Mouse (Mus musculus): Measurements from ENCODE around the gene Crispld2.

Gene Crispld2

DNA sequence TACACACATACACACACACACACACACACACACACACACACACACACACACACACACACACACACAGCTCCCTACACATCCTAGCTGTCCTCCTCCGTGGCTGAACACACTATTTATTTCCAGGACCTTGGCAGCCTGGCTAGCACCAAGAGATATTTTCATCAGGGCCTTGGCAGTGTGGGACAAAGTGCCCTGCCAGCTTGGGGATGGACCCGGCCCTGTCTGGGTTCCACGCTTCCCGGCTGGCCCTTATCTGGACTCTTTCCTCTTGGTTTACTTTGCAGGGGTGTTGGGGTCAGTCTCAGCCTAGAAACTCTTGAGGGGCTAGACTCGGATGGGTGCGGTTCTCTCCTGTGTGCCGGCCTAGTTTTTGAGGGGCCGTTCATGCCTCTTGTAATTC is 8.2 kb downstream of the Crispld2 start:
- DNase-seq (ENCODE audit: low spot score in 2 of 2): no peak

DNA sequence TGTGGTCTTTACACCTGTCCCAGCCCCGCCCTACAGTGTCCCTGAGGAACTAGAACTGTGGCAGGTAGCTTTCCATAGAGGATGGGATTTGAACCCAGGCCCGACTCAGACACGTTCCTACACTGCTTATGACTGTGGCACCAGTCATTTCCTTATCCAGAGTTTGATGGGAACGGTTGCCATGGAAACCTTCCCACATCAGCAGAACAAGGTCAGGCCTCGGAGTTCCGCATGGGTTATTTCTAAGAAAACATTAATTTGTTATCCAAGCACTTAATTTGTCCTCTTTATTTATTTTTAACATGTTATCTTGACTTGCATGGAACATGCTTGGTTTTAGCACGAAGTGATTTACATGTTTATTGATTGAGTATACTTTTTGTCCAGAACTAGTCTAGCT is 9.5 kb downstream of the Crispld2 start:
- DNase-seq (ENCODE audit: low spot score in 2 of 2): no peak

DNA sequence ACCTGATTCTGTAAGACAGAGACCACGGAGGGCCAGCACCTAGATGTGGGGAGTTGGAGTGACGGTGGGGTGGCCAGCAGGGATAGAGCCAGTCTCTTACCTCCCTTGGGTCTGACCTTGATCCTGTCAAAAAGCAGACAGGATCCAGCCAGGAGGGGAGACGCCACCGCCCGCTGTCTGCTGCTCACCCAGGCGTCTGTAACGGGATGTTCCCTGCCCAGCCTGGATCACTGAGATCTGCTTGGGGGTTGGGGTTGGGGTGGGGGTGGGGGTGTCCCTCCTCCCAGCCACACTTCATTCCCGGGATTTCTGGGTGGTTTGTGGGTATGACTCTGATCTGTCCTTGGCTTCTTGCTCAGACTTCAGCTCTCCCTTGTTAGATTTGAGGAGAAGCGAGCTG is 10.1 kb downstream of the Crispld2 start:
- DNase-seq (ENCODE audit: low spot score in 2 of 2): no peak

DNA sequence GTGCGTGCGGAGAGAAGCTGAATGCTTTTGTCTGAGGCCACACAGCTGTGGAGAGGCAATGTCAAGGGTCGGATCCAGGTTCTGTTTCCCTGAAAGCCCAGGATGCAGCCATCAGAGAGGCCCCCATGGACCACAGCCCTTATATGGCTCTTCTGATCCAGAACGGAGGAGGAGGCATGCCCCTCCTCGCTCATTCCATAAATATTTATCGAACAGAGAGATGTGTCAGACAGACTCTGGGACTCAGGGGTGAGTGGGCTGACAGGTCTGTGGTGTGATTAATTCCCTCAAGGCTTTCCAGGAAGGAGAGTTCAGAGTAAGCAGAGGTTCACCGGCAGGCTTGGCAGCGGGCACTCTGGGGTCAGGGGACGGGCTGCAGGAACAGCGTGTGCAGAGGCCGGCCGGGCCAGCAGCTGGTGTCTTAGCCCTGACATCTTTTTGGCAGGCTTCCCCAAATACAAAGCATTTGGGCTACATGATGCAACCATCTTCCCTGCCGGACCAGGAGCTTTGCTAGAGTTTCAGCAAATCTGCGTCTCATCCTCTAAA is 12.0 kb downstream of the Crispld2 start:
- no peak for DNase-seq (ENCODE audit: low spot score in 2 of 2)

DNA sequence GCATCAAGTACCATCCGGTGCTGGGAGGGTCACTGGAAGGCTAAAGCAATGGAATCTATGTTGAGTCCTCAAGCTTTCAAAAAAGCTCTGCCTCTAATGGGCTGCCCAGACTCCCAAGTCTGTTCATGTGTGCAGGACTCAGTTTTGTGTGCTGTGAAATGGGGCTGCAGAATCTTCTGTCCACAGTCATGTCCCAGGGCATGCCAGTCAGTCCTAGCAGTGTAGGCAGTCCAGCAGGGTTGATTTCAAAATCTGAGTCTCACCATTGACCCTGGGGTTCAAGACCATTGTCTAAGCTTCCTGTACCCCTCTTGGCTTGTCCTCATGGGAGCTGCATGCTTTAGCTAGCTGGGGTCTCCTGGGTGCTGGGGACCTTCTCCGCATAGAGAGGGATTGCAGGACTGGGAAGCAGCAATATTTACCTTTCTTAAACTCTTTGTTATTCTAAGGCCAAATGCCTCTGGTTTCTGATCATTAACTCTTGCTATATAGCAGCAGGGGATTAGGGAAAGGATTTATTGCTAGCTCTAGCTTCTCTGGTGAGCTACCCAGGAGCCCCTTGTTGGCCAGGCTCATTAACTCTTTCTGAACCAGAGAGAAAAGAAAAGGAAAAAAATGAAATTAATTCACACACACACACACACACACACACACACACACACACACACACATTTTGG is 12.6 kb downstream of the Crispld2 start:
- no peak for DNase-seq (ENCODE audit: low spot score in 2 of 2)

- no peak for DNase-seq (ENCODE audit: low spot score in 2 of 2)
Observed at GRCm38 (mm10) chr8:120006645-120007160, 14.5 kb downstream of the Crispld2 start.

DNA sequence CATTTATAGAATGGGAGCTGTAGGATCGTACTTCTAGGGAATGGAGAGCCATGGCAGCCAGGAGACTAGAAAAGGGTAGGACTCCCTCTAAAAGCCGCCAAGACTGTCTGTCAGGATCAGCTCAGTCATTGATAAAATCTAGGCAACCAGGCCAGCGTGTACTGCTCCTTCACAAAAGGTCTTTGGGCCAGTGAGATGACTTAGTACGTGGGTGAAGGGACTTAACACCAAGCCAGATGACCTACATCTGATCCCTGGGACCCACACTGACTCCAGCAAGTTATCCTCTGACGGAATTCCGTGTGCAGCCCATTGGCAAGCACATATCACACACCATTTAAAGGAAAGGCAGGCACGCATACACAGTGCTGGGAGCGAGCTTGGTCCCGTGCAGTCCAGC is 14.9 kb downstream of the Crispld2 start:
- DNase-seq (ENCODE audit: low spot score in 2 of 2): no peak

- DNase-seq (ENCODE audit: low spot score in 2 of 2): no peak
Observed at GRCm38 (mm10) chr8:120009284-120009683, 17.0 kb downstream of the Crispld2 start.

DNA sequence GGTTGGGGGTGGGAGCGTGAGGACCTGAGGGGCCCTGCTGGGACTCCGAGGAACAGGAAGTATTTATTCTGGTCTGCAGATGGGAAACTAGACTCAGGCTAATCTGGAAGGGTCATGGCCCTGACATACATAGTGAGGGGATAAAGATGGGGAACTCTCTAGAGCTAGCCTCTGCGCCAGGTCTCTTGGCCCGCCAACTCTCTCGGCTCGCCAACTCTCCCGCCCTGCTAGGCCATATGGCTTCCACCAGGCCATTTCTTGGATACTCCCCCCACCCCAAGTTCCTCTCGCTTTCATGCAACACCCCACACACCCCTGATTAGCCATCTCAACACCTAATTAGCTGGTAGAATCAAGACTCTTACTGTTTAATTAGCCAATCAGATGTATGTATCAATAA is 20.3 kb downstream of the Crispld2 start:
- no peak for DNase-seq (ENCODE audit: low spot score in 2 of 2)

DNA sequence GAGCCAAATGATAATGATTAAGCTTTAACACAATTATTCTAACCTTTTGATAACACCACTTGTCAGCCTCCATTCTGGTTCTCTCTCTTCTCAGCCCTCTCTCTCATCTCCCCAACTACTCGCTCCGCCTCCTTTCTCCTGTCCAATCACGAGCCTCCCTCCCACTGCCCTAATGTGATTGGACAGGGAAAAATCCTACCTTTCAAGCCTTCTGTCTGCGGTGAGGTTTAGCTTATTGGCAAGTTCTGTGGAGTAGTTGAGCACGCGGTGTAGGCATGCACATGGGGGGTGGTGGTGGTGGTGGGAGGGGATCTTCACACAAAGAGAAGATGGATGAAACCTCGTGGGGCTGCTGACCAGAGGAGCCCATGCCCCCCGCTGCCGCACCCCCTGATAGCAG is 20.7 kb downstream of the Crispld2 start:
- no peak for DNase-seq (ENCODE audit: low spot score in 2 of 2)

GRCm38 (mm10) chr8:120014267-120015023 is 22.2 kb downstream of the Crispld2 start:
- no peak for DNase-seq (ENCODE audit: low spot score in 2 of 2)

DNA sequence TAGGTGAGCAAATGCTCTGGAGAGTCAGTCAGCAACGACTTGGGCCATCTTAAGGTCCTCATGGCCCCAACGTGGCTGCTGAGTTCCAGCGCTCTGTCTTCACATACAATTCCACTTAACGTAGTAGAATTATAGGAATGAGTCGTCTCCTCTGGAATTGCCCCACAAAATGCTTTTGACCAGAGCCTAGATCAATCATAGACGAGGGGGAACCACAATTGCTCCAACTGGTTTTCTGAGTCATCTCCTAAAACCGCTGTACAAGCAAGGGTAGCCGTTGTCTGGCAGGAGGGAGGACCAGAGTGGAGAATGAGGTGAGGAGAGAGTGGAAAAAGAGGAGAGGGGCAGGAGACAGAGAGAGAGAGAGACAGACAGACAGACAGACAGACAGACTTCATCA is 23.7 kb downstream of the Crispld2 start:
- no peak for DNase-seq (ENCODE audit: low spot score in 2 of 2)

DNA sequence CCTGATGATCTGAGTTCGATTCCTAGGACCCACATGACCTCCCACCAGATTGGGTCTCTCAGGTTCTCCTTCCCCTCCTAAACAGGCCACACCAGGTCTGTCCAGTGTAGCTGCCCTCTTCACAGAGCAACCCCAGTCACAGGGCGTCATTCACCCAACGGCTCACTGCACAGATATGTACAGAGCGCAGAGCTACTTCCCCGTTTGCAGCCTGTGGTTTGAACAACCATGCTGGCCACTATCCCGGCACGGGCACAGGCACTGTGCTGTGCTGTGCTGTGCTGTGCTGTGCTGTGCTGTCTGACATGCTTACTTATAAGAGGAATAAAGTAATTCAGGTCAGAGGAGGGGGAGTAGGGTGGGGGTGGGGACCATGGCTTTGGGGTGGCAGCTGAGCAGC is 24.2 kb downstream of the Crispld2 start:
- DNase-seq (ENCODE audit: low spot score in 2 of 2): no peak

- no peak for DNase-seq (ENCODE audit: low spot score in 2 of 2)
Observed at GRCm38 (mm10) chr8:120017349-120017748, 25.1 kb downstream of the Crispld2 start.

DNA sequence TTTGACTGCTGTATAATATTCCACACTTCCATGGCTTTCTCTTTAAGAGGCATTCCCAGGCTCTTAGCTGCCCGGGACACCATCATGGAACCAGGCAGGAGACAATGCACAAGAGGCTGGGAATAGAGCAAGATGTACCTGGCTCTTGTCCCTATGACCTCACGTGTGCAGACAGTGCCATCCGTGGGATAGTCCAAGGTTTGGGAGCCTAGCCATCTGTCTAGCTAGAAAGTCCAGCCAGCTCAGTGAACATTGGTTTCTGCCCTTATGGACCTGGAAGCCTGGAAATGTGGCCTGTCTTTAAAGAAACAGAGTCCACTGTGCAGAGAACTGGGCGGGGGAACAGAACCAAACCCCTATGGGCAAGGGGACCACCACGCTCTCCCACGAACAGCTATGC is 25.5 kb downstream of the Crispld2 start:
- no peak for DNase-seq (ENCODE audit: low spot score in 2 of 2)

- no peak for DNase-seq (ENCODE audit: low spot score in 2 of 2)
Observed at GRCm38 (mm10) chr8:120018379-120018778, 26.1 kb downstream of the Crispld2 start.

DNA sequence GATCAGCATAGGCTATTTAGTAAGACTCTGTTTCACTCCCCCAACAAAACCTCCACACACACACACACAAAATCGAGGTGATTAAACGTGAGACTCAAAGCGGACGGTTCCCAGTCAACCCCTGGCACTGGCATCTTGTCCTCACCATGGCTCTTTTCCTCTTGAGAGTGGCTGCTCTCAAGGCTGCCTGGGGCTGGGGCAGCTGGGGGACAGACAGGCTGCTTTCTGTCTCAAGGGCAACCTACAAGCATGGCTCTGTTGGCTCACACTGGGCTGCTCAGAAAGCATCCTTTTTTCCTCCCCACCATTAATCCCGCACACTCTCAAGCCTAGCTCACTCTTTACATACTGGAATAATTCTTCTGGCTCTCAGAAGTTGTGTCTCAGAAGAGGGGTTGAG is 27.1 kb downstream of the Crispld2 start:
- DNase-seq (ENCODE audit: low spot score in 2 of 2): no peak

GRCm38 (mm10) chr8:120020298-120020697 is 28.1 kb downstream of the Crispld2 start:
- no peak for DNase-seq (ENCODE audit: low spot score in 2 of 2)

DNA sequence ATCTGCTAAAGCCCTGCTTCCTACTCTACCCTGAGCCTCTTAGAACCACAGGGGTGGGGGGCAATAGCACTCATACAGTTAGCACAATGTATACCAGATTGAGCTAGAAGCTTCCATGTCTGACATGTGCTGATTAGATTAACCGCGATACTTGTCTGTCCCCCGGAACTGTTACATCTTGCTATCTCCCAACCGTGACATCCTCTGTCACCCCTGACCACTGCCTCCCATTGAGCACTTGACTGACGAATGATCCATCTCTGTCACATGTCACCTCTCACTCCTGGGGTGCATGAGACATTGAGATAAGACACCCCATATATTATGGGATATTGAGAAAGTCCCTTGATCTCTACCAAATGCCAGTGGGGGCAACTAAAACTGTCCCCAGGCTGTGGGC is 34.0 kb downstream of the Crispld2 start:
- no peak for DNase-seq (ENCODE audit: low spot score in 2 of 2)

- no peak for DNase-seq (ENCODE audit: low spot score in 2 of 2)
Observed at GRCm38 (mm10) chr8:120026991-120027390, 34.8 kb downstream of the Crispld2 start.

GRCm38 (mm10) chr8:120030447-120030846 is 38.2 kb downstream of the Crispld2 start:
- no peak for DNase-seq (ENCODE audit: low spot score in 2 of 2)

DNA sequence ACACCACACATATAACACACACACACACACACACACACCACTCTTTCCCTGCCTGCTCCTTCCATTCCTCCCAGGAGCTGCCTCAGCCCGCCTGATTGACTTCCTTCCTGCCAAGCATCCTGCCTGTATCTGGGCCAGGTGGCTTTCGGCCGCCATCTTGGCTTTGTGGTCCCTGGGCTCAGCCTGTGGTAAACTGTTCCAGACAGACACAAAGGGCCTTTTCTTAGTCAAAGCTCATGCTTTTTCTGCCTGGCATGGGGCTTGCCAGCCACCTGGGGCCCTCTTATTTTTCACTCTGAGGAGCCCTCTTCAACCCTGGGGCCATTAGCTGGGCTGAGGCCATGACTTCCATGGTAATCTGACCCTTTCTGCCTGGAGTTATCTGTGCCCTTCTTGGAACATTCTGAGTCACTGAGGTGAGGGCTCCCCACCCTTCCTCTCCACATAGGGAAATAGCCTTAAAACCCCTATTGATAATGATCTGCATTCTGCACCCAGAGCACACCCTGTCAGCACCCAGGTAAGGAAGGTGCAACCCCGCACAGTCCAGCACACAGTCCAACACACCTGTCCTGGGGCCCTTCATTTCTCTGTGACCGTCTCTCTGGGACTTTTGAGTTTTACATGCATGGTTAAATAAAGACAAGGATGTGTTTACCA is 40.4 kb downstream of the Crispld2 start:
- DNase-seq (ENCODE audit: low spot score in 2 of 2): no peak
